Mouse (Mus musculus): ENCODE measurements around the gene Plk1.

The Plk1 gene

GRCm38 (mm10) chr7:122191097-122191496 lies 31.9 kb downstream of the Plk1 start:
- peak; percentile 80 for DNase-seq (ENCODE audit: low read depth, low spot score)

- peak; percentile 30 for DNase-seq (ENCODE audit: low read depth, low spot score)
Measured at GRCm38 (mm10) chr7:122193919-122194318, 34.7 kb downstream of the Plk1 start.

- DNase-seq (ENCODE audit: low read depth, low spot score), result peak; percentile 15
Measured at GRCm38 (mm10) chr7:122196771-122197170, 37.5 kb downstream of the Plk1 start.

- peak; percentile 85 for DNase-seq (ENCODE audit: low read depth, low spot score)
Measured at GRCm38 (mm10) chr7:122197306-122197705, 38.1 kb downstream of the Plk1 start.

GRCm38 (mm10) chr7:122199296-122199695 lies 40.1 kb downstream of the Plk1 start:
- peak; percentile 60 for DNase-seq (ENCODE audit: low read depth, low spot score)

GRCm38 (mm10) chr7:122203936-122204335 lies 44.7 kb downstream of the Plk1 start:
- no peak for DNase-seq (ENCODE audit: low read depth, low spot score)

- no peak for DNase-seq (ENCODE audit: low read depth, low spot score)
Measured at GRCm38 (mm10) chr7:122206121-122206520, 46.9 kb downstream of the Plk1 start.

GRCm38 (mm10) chr7:122208276-122209021 lies 49.2 kb downstream of the Plk1 start:
- no peak for DNase-seq (ENCODE audit: low read depth, low spot score)

- DNase-seq (ENCODE audit: low read depth, low spot score), result no peak
Measured at GRCm38 (mm10) chr7:122219315-122219801, 60.1 kb downstream of the Plk1 start, which contains the start of gene Chp2. Gene Chp2 (plus strand): TSS chr7:122219496.
